Mouse (Mus musculus) cerebellum, adult 2 months (tissue): ENCODE data around the gene Klhl32.

Experiments used
- CTCF ChIP-seq: fragments of 200-500 bp; IDR thresholded peaks from 2 replicates; pipeline ENCODE4 v1.5.1; 2011; ENCODE audit warnings: low read depth, mild to moderate bottlenecking, control low read depth, low read length, moderate library complexity, borderline replicate concordance; ENCODE audit not compliant: insufficient read depth
- POLR2A ChIP-seq: fragments of 200-500 bp; IDR thresholded peaks from 2 replicates; pipeline ENCODE4 v1.6.1; 2011; ENCODE audit warnings: low read length, control low read depth, borderline replicate concordance; ENCODE audit not compliant: insufficient read depth

GRCm38 (mm10) chr4:24626686-24627085, 224.2 kb downstream of the Klhl32 start:
- TF ChIP-seq CTCF: no peak
- TF ChIP-seq POLR2A: no peak
